Comparison of ENCODE assay signal across 8 mouse cellular contexts in the genomic region with DNA sequence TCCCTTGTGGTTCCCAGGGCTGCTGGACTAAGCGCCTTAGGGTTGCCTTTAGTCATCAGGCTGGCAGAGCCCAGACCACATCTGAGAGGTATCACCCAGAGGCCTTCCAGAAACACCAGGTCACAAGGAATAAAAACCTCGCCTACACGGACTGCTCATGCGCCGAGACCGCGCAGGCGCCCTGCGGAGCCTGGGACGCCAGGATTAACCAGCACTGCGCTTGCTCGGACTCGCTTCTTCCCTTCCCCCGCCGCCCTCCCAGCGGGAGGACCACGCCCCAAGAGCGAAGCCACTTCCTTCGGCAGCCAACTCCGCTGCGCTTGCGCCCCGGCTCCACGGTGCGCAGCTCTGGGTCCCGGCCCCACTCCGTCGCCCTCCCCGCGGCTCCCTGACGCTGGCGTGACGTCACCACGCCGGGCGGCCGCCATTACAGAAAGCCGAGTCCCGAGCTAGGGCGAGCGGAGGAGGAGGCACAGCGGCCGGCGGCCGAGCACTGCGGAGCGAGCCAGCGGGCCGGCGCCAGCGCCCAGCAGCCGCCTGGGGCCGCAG. TPM values are rescaled to one million over a fixed set of nuclear protein-coding genes. Genes with fewer than 3 reads are reported as not detected.
DNase-seq lines count a peak whose midpoint lies in the region; ATAC-seq lines count a peak whose summit lies in the region.

Ppp2ca (plus strand) TSS at position 284 of the 549 bp plus-strand sequence.

- peak; percentile 98 for ATAC-seq in hematopoietic stem cell, adult 5-6 weeks (replicated peaks in 1 of 2; ENCODE audit: insufficient read depth in 1 of 2, low FRiP score in 2 of 2, low TSS enrichment in 1 of 2, low read depth in 1 of 2, poor library complexity in 2 of 2, severe bottlenecking in 2 of 2)
- peak; percentile 98 for ATAC-seq in lung, embryonic 16.5 days (ENCODE audit: low read depth)

- H3K4me3 ChIP-seq in lung, embryonic 16.5 days (ENCODE audit: low read length), result peak within 1 kb of the TSS; percentile 98

- H3K9me3 ChIP-seq in lung, embryonic 16.5 days (ENCODE audit: control insufficient read depth, low read length), result no peaks in the 10 kb centered on the region

- 0% methylated on average over 37 of the region's 53 CpGs for WGBS in lung, embryonic 16.5 days

- peak within 1 kb of the TSS; percentile 95 for H3K4me2 ChIP-seq in lung, embryonic 16.5 days (ENCODE audit: low read depth, low read length)

- H3K9ac ChIP-seq in lung, embryonic 16.5 days (ENCODE audit: low read length), result peak within 1 kb of the TSS; percentile 100

- peaks cover 31% of the 10 kb centered on the region for H3K4me1 ChIP-seq in lung, embryonic 16.5 days (replicated peaks; ENCODE audit: control insufficient read depth, insufficient read depth, low read length)

- H3K27ac ChIP-seq in lung, embryonic 16.5 days (ENCODE audit: low read length), result peak within 1 kb of the TSS; percentile 100

- no peaks in the 10 kb centered on the region for H3K36me3 ChIP-seq in lung, embryonic 16.5 days (ENCODE audit: control insufficient read depth, insufficient read depth, low read length)

- DNase-seq in MEL-GATA-1-ER (ENCODE audit: extremely low read depth, low read depth), result peak; percentile 90
- peak; percentile 98 for DNase-seq in cerebellum, adult 8-10 months
- DNase-seq in forelimb bud, embryonic 11.5 days (ENCODE audit: low read depth, low spot score), result peak; percentile 99
- peak; percentile 91 for DNase-seq in layer of hippocampus, adult 9-10 months (ENCODE audit: low spot score)
- peak; percentile 95 for DNase-seq in ovary, postnatal 10 days (ENCODE audit: low spot score)
- DNase-seq in thymus, postnatal 10 days (ENCODE audit: low spot score in 2 of 2), result peak; percentile 97 to 99

- no peaks in the 10 kb centered on the region for H3K27me3 ChIP-seq in lung, embryonic 16.5 days (ENCODE audit: control insufficient read depth, insufficient read depth, low read depth, low read length)

RNA-seq across cellular contexts. Expression of gene Ppp2ca, which starts in this region (rescaled TPM):
- total RNA-seq in hematopoietic stem cell, adult 5-6 weeks (2017), result 119 and 138 TPM in 2 replicates
- 57.8 and 62.7 TPM in 2 replicates for polyA plus RNA-seq in lung, embryonic 16.5 days (2015; fragmentation: Nextera tagmentation; extraction: Ambion mirVana)

Comparison
In these comparisons a context has a peak if more than half of its experiments do, and no peak if none do; other contexts are left out.
1. Peak in every context shown above with its lines: DNase-seq, ATAC-seq, H3K4me3 ChIP-seq and H3K27ac ChIP-seq.